Mouse (Mus musculus): ENCODE data around the gene Fgfr2. TPM values are rescaled to one million over a fixed set of nuclear protein-coding genes. Genes with fewer than 3 reads are reported as not detected.
A peak's percentile ranks its signal among the peaks of the same experiment; 100 is the strongest.

The Fgfr2 gene
- polyA plus RNA-seq, 1 experiment from 2014 or later: 33.9 TPM

DNA sequence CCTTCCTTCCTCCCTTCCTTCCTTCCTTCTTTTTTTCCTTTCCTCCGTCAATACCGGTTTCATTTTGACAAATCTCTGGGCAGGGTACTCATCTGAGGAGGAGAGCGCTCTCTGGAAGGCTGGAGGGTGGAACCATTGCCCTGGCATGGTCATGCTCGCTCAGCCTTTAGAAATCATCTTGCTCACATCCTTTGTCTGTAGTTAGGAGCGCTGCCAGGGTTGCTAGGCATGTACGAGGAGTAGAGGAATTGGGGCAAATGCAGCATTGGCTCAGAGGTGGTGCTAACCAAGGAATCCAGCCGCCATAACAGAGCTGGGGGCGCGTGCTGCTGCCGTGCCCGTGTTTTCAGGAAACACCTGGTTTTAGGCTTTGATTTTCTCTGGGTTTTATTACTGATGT lies 491.8 kb downstream of the Fgfr2 start:
- H3K27ac ChIP-seq: no peak overlapping the region
- WGBS: 68% methylated on average over 11 of the region's 11 CpGs
- H3K4me2 ChIP-seq: no peak overlapping the region
- no peak; the same call in 1 of the 2 replicates for ATAC-seq (ENCODE audit: low FRiP score)
- H3K27me3 ChIP-seq: 0 out of 2 replicates have a peak, but pooled peaks cover 14% of the 10 kb centered on the region
- H3K36me3 ChIP-seq: no peaks in the 10 kb centered on the region
- H3K9me3 ChIP-seq: no peaks in the 10 kb centered on the region
- H3K4me1 ChIP-seq (replicated peaks): 0 out of 2 replicates have a peak, but pooled peaks cover 4% of the 10 kb centered on the region
- no peak overlapping the region for H3K9ac ChIP-seq
- H3K4me3 ChIP-seq: no peak overlapping the region

- Histone ChIP-seq H3K27ac (no peak overlapping the region), H3K4me2 (no peak overlapping the region), H3K9me3 (no peaks in the 10 kb centered on the region), H3K27me3 (0 out of 2 replicates have a peak, but pooled peaks cover 5% of the 10 kb centered on the region), H3K4me1 (replicated peaks) (0 out of 2 replicates have a peak, but pooled peaks cover 4% of the 10 kb centered on the region), H3K4me3 (no peak overlapping the region), H3K36me3 (no peaks in the 10 kb centered on the region), H3K9ac (no peak overlapping the region)
- WGBS: 90% methylated on average over 3 of the region's 3 CpGs
- no peak for ATAC-seq (ENCODE audit: low FRiP score)
These were observed 495.7 kb downstream of the Fgfr2 start for GRCm38 (mm10) chr7:132627448-132627847.

- 0 out of 2 replicates have a peak, but pooled peaks cover 5% of the 10 kb centered on the region for H3K27me3 ChIP-seq
- ATAC-seq (ENCODE audit: low FRiP score): no peak
- H3K27ac ChIP-seq: no peak overlapping the region
- H3K4me3 ChIP-seq: no peak overlapping the region
- H3K4me1 ChIP-seq (replicated peaks): 0 out of 2 replicates have a peak, but pooled peaks cover 4% of the 10 kb centered on the region
- no peak overlapping the region for H3K4me2 ChIP-seq
- H3K9me3 ChIP-seq: no peaks in the 10 kb centered on the region
- no peak overlapping the region for H3K9ac ChIP-seq
- H3K36me3 ChIP-seq: no peaks in the 10 kb centered on the region
- WGBS: 44% methylated on average over 4 of the region's 4 CpGs
These were observed 497.0 kb downstream of the Fgfr2 start for GRCm38 (mm10) chr7:132626174-132626573.

GRCm38 (mm10) chr7:132624161-132624560 lies 499.0 kb downstream of the Fgfr2 start:
- Histone ChIP-seq H3K9ac (no peak overlapping the region), H3K4me1 (replicated peaks) (no peaks in the 10 kb centered on the region), H3K4me3 (no peak overlapping the region), H3K4me2 (no peak overlapping the region), H3K27me3 (0 out of 2 replicates have a peak, but pooled peaks cover 5% of the 10 kb centered on the region), H3K27ac (no peak overlapping the region), H3K9me3 (no peaks in the 10 kb centered on the region), H3K36me3 (no peaks in the 10 kb centered on the region)
- no peak for ATAC-seq (ENCODE audit: low FRiP score)
- 84% methylated on average over 10 of the region's 10 CpGs for whole genome bisulfite sequencing

DNA sequence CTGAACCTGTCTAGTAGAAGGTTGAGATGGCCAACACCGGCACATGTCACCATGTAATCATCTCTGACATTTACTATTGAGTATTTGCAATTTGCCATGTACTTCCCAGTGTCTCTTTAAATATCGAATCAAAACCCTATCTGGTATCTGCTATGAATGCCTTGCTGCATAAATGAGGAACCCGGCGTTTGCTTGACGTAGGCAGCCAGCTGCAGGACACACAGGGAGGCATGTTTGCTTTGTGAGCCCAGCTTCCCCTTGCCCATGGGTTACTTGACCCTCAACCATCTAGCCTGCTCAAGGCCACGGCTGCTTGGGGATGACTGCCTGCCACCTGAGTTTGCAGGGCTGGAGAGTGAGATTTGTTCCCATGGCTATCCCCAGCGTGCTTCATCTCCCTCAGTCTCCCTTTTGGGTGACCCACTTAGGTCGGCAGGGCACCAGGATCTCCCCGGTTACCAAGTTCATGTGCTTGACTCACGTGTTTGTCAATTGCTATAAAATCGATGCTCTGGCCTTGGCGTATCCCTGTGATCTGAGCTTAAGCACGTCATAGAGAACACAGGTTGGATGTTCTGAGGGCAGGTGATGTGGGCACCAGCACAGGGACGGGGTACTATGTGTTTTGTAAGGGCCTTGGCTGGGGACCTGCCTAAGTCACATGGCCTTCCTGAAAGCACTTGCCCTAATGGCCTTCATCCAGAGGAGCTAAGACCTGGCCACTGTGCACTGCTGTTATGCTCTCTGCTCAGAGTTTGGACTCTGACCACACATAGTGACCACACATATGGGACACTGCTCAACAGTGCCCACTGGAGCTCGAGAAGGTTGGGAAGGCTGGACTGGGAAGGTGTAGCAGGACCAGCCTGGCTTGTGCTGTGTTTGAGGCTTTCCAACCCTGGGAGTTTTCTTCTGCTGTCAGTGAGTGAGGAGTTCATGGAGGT lies 502.9 kb downstream of the Fgfr2 start:
- Histone ChIP-seq H3K4me1 (replicated peaks) (peaks cover 4% of the 10 kb centered on the region), H3K4me3 (no peak overlapping the region), H3K9ac (no peak overlapping the region), H3K9me3 (no peaks in the 10 kb centered on the region), H3K27me3 (peaks cover 6% of the 10 kb centered on the region; the same call in 1 of the 2 replicates), H3K36me3 (no peaks in the 10 kb centered on the region), H3K4me2 (no peak overlapping the region), H3K27ac (no peak overlapping the region)
- no peak for ATAC-seq (ENCODE audit: low FRiP score)
- WGBS: 88% methylated on average over 15 of the region's 15 CpGs

DNA sequence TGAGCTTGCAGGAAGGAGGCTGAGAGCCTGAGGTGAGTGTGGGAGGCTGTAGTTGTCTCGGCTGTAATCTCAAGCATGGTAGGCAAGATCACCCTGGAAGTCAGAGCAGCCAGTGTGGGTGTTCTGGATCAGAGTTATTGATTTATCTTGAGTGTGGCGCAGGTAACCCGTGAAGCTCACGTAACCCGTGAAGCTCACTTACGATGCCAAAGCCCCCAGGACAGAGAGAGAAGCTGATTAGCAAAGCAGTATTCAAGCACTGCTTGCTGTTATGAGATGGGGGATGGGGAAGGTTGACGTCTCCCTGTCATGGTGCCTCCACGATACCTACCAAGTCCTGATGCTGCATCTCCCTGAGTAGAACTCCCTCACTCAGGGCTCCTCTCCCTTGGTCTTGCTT lies 503.6 kb downstream of the Fgfr2 start:
- Histone ChIP-seq H3K27ac (no peak overlapping the region), H3K36me3 (no peaks in the 10 kb centered on the region), H3K27me3 (peaks cover 6% of the 10 kb centered on the region; the same call in 1 of the 2 replicates), H3K4me3 (no peak overlapping the region), H3K4me2 (no peak overlapping the region), H3K9me3 (no peaks in the 10 kb centered on the region), H3K9ac (no peak overlapping the region), H3K4me1 (replicated peaks) (peaks cover 7% of the 10 kb centered on the region)
- ATAC-seq (ENCODE audit: low FRiP score): no peak
- 87% methylated on average over 8 of the region's 8 CpGs for WGBS

DNA sequence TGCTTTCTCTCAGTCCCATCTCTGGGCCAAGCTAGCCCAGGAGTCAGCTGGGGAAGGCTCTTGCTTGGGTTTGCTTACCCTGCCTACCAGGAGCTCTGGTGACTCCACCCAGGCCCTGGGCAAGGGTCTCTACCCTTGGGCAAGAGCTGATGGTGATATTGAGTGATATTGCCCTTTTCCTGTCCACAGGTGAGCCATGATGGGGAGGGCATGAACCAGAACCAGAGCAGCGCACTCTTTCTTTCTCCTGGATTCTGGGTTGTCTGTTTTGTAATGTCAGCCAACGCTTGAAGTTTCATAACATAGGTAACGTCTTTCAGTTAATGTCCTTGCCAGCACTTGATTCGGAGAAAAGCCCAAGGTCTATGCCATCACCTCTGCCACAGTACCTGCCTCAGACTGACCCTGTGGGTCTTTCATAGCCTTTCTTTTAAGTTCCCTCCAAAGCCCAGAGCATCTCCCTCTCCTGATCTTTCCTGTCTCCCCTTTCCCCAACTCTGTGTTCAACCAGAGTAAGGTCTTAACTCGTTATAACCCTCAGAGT lies 506.1 kb downstream of the Fgfr2 start:
- Histone ChIP-seq H3K4me3 (no peak overlapping the region), H3K4me1 (replicated peaks) (peaks cover 7% of the 10 kb centered on the region), H3K4me2 (no peak overlapping the region), H3K9ac (no peak overlapping the region), H3K27ac (no peak overlapping the region), H3K27me3 (peaks cover 6% of the 10 kb centered on the region; the same call in 1 of the 2 replicates), H3K9me3 (no peaks in the 10 kb centered on the region), H3K36me3 (no peaks in the 10 kb centered on the region)
- no peak for ATAC-seq (ENCODE audit: low FRiP score)
- 90% methylated on average over 5 of the region's 5 CpGs for WGBS

DNA sequence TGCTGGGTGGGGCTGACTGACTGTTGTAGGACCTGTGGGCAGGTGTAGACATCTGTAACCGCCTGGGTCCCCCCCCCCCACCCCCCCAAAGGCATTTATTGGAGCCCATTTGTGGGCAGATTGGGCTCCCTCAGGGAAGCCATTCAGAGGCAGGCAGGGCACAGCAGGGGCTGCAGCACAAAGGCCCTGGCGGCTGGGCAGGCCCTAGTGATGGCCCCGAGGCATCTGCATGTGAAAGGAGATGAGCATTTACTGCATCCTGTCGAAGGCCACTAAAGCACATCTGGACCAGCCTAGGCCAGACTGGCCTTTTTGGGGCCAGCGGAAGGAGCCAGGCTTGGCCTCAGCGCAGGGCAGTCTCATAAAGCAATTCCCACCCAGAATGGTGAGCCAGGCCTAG lies 506.8 kb downstream of the Fgfr2 start:
- Histone ChIP-seq H3K4me3 (no peak overlapping the region), H3K27ac (no peak overlapping the region), H3K36me3 (no peaks in the 10 kb centered on the region), H3K4me2 (no peak overlapping the region), H3K9ac (no peak overlapping the region), H3K9me3 (no peaks in the 10 kb centered on the region), H3K4me1 (replicated peaks) (peaks cover 7% of the 10 kb centered on the region), H3K27me3 (peaks cover 6% of the 10 kb centered on the region; the same call in 1 of the 2 replicates)
- no peak for ATAC-seq (ENCODE audit: low FRiP score)
- WGBS: 12% methylated on average over 6 of the region's 6 CpGs

GRCm38 (mm10) chr7:132615346-132615745 lies 507.8 kb downstream of the Fgfr2 start:
- H3K27me3 ChIP-seq: peaks cover 6% of the 10 kb centered on the region; the same call in 1 of the 2 replicates
- 21% methylated on average over 3 of the region's 3 CpGs for WGBS

GRCm38 (mm10) chr7:132611530-132611929 lies 511.6 kb downstream of the Fgfr2 start:
- ATAC-seq (ENCODE audit: low FRiP score): no peak
- Histone ChIP-seq H3K4me1 (replicated peaks) (peaks cover 14% of the 10 kb centered on the region), H3K27me3 (peaks cover 10% of the 10 kb centered on the region), H3K9ac (no peak overlapping the region), H3K27ac (no peak overlapping the region), H3K4me2 (no peak overlapping the region), H3K9me3 (no peaks in the 10 kb centered on the region), H3K36me3 (no peaks in the 10 kb centered on the region), H3K4me3 (no peak overlapping the region)
- 94% methylated on average over 8 of the region's 8 CpGs for WGBS

More at GRCm38 (mm10) chr7:132615346-132615745, 507.8 kb downstream of the Fgfr2 start:
- no peak for ATAC-seq (ENCODE audit: low FRiP score)
- Histone ChIP-seq H3K4me2 (no peak overlapping the region), H3K27ac (no peak overlapping the region), H3K4me3 (no peak overlapping the region), H3K9ac (no peak overlapping the region), H3K9me3 (no peaks in the 10 kb centered on the region), H3K4me1 (replicated peaks) (peaks cover 12% of the 10 kb centered on the region), H3K36me3 (no peaks in the 10 kb centered on the region)

GRCm38 (mm10) chr7:132610468-132611318 lies 512.5 kb downstream of the Fgfr2 start, which contains the start of gene Lhpp:
Lhpp (plus strand) TSS chr7:132610638.
- Histone ChIP-seq H3K36me3 (no peaks in the 10 kb centered on the region), H3K27me3 (peaks cover 15% of the 10 kb centered on the region; the same call in 1 of the 2 replicates), H3K4me3 (peak within 1 kb of the TSS; percentile 61), H3K9ac (peak within 1 kb of the TSS; percentile 76), H3K27ac (0 out of 2 replicates have a peak within 1 kb of the TSS, but pooled peaks have one; percentile 40), H3K4me2 (peak within 1 kb of the TSS; percentile 65), H3K9me3 (no peaks in the 10 kb centered on the region), H3K4me1 (replicated peaks) (peaks cover 11% of the 10 kb centered on the region; the same call in 1 of the 2 replicates)
- WGBS: 8% methylated on average over 44 of the region's 44 CpGs
- peak; percentile 89 for ATAC-seq (ENCODE audit: low FRiP score)
